Mouse (Mus musculus): ENCODE measurements around the gene Gm9821. TPM values are rescaled to one million over a fixed set of nuclear protein-coding genes. Genes with fewer than 3 reads are reported as not detected.

Gm9821 gene
- polyA plus RNA-seq, 1 experiment from 2014 or later, result 0.59 TPM

DNA sequence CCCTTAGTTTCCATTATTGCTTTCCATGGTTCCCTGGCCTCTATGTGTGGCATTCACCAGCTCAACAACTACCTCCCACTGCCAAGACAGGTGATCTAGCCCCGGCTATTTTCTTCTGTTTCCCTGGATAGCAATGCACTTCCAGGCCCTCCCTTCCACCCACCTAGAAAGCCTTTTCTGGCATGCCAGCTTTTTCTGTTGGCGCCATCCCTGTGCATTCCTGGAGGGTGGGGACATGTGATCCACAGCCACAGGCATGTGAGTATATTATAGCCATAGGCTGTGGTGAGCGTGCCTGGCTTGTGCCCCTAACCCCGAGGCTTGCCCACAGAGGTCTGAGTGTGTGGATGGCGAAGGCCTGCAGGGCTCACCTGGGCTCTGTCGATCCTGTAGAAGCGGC is 9.3 kb upstream of the Gm9821 start:
- no peak for ATAC-seq (ENCODE audit: insufficient number of reproducible peaks, insufficient read depth, low FRiP score, low TSS enrichment, low read depth)
- Histone ChIP-seq H3K27me3 (no peaks in the 10 kb centered on the region), H3K4me3 (replicated peaks) (no peak overlapping the region), H3K9me3 (no peaks in the 10 kb centered on the region), H3K9ac (replicated peaks) (no peak overlapping the region), H3K36me3 (peaks cover 69% of the 10 kb centered on the region), H3K27ac (no peak overlapping the region), H3K4me2 (no peak overlapping the region), H3K4me1 (replicated peaks) (peaks cover 25% of the 10 kb centered on the region)
- 90% methylated on average over 7 of the region's 7 CpGs for WGBS

DNA sequence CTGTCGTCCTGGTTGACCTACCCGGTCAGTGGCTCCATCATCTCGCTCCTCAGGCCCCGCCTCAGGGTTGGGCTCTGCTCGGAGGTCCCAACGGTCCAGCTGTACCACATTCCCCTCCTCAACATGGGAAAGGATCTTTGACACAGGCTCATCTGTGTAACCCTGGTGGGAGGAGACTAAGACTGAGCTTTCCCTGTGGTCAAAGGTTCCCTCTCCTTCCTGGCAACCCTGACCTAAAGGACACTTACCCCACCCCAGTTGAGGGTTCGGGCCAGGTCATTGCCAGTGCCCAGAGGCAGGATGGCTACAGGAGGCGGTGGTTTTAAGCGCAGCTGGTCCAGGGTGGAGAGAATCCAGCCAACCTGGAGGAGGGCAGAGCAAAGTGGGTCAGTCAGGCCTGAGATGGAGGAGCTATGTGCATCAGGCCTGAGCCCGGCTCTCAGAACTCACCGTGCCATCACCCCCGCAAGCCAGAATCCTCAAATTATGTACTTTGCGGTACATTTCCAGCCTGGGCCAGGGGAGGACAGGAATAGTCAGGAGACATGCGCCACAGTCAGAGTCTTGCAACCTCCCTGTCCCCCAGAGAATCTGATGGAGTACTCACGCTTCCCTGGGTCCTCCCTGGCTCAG is 6.1 kb upstream of the Gm9821 start:
- H3K9ac ChIP-seq (replicated peaks), result no peak overlapping the region
- H3K4me2 ChIP-seq, result no peak overlapping the region
- H3K4me3 ChIP-seq (replicated peaks), result no peak overlapping the region
- H3K27me3 ChIP-seq, result no peaks in the 10 kb centered on the region
- WGBS, result 81% methylated on average over 15 of the region's 15 CpGs
- peaks cover 5% of the 10 kb centered on the region for H3K4me1 ChIP-seq (replicated peaks)
- H3K9me3 ChIP-seq, result no peaks in the 10 kb centered on the region
- no peak overlapping the region for H3K27ac ChIP-seq
- no peak for ATAC-seq (ENCODE audit: insufficient number of reproducible peaks, insufficient read depth, low FRiP score, low TSS enrichment, low read depth)
- H3K36me3 ChIP-seq, result peaks cover 73% of the 10 kb centered on the region

DNA sequence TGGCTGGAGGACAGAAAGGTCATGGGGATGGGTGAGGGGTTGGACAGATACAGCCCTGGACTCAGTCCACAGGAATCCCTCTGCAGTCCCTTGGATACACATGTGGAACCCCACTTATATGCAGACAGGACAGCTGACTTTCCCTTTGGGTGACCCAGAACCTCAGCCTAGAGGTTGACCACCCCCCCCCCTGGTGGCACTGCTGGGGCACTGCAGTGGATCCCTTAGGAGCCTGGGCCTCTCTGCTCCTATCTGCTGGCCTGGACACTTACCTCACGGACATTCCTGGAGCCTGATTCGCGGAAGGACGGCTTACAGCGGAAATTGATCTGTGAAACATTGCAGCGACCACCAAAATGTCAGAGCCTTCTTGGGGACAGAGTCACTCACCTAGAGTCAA is 3.1 kb upstream of the Gm9821 start:
- Histone ChIP-seq H3K27ac (no peak overlapping the region), H3K9ac (replicated peaks) (no peak overlapping the region), H3K9me3 (no peaks in the 10 kb centered on the region), H3K4me1 (replicated peaks) (peaks cover 21% of the 10 kb centered on the region), H3K4me3 (replicated peaks) (no peak overlapping the region), H3K27me3 (no peaks in the 10 kb centered on the region), H3K4me2 (no peak overlapping the region), H3K36me3 (peaks cover 54% of the 10 kb centered on the region)
- WGBS, result 79% methylated on average over 6 of the region's 6 CpGs
- no peak for ATAC-seq (ENCODE audit: insufficient number of reproducible peaks, insufficient read depth, low FRiP score, low TSS enrichment, low read depth)

DNA sequence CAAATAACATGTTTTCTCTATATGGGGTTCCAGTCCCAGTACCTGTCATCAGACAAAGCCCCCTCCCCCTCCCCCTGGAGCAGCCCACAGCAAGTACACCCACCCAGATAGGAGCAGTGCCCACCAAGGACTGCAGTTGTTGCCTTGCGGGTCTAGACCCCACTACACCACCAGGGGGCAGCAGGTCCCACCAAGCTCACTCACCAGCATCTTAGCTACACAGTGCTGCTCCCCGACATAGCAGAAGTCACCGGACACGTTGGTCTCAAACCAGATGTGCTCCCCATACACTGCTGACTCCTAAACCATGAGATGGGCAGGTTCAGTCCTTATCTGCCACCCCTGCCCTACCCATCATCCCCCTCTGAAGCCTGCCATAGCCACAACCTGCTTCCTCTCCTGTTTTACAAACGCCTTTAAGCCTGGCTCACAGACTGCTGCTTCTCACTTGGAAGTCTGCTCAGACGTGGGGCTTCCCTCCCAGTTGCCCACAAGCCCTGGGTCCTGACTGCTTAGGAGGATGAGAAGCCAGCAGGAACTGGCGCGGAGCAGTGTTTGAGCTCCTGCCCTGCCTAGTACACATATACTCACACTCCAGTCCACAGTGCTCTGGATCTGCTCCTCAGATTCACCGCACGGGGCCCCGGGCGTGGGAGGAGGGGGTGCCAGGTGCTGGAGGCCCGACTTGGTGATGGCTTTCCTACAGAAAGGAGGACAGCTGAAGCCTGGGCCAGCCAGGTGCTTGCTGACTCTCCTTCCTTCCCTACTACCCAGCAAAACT is 1.1 kb upstream of the Gm9821 start:
- peak; percentile 71 for ATAC-seq (ENCODE audit: insufficient number of reproducible peaks, insufficient read depth, low FRiP score, low TSS enrichment, low read depth)
- H3K36me3 ChIP-seq, result peaks cover 34% of the 10 kb centered on the region
- H3K9ac ChIP-seq (replicated peaks), result peak overlapping the region; percentile 37; the same call in 1 of the 2 replicates
- no peaks in the 10 kb centered on the region for H3K9me3 ChIP-seq
- H3K4me3 ChIP-seq (replicated peaks), result no peak overlapping the region
- peaks cover 41% of the 10 kb centered on the region for H3K4me1 ChIP-seq (replicated peaks)
- H3K27ac ChIP-seq, result no peak overlapping the region; the same call in 1 of the 2 replicates
- H3K4me2 ChIP-seq, result no peak overlapping the region
- 44% methylated on average over 13 of the region's 13 CpGs for WGBS
- H3K27me3 ChIP-seq, result no peaks in the 10 kb centered on the region

DNA sequence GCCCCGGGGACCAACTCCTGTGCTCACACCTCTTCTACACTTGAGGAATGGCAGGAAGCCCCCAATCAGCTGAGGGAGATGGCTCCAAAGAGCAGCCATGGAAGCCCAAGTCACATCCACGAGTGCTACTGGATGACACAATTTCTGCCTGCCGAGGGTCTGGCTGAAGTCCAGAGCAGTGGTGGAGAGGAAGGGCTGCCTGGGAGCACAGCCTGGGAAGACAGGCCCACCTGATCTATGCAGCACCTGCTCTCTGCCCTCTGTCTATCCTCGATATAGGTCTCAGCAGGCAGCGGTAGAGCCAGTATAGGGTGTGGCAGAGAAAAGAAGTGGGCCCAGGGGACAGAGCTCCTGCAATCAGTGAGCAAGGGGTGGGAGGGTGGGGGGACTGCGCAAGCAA is 1.3 kb downstream of the Gm9821 start:
- no peak overlapping the region for H3K4me3 ChIP-seq (replicated peaks)

DNA sequence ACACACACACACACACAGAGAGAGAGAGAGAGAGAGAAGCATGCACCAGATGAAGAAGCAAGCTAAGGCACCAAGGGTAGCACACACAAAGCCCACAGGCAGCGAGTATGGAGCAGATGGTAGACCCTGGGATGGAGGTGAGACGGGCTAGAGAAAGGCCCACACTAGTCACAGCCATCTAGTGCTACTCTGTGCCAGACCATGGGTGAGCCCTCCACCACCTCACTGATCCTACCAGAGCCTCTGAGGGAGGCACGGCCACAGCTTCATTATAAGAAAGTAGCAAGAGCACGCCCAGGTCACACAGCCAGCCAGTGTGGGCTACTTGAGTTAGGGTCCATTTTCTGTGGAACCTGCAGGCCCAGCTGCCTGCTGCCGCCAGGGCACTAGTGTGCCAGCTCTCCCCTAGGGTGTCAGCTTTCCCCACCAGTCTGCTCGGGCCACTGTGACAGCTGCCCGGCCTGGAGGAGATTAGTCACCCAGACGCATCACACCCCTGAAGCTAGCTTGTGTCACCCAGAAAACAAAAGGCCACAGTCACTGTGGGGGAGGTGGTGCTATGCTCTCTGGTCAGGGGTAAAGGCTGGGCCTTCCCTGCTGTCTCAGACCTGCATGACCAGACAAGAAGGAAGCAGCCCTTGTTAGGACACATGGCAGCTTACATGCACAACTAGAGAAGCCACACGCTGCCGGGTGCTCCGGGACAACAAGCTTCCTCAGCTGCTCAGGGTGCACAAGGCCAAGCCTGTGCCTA is 2.1 kb downstream of the Gm9821 start:
- Histone ChIP-seq H3K27me3 (no peaks in the 10 kb centered on the region), H3K4me3 (replicated peaks) (no peak overlapping the region), H3K36me3 (peaks cover 11% of the 10 kb centered on the region; the same call in 1 of the 2 replicates), H3K9ac (replicated peaks) (0 out of 2 replicates have a peak overlapping the region, but pooled peaks have one; percentile 23), H3K4me2 (no peak overlapping the region), H3K27ac (peak overlapping the region; percentile 41; the same call in 1 of the 2 replicates), H3K4me1 (replicated peaks) (peaks cover 56% of the 10 kb centered on the region), H3K9me3 (no peaks in the 10 kb centered on the region)
- 59% methylated on average over 11 of the region's 11 CpGs for WGBS
- ATAC-seq (ENCODE audit: insufficient number of reproducible peaks, insufficient read depth, low FRiP score, low TSS enrichment, low read depth), result no peak

More for the DNA sequence above, 1.3 kb downstream of the Gm9821 start:
- Histone ChIP-seq H3K4me2 (no peak overlapping the region), H3K27me3 (no peaks in the 10 kb centered on the region), H3K9ac (replicated peaks) (0 out of 2 replicates have a peak overlapping the region, but pooled peaks have one; percentile 27), H3K27ac (0 out of 2 replicates have a peak overlapping the region, but pooled peaks have one; percentile 23), H3K4me1 (replicated peaks) (peaks cover 56% of the 10 kb centered on the region), H3K9me3 (no peaks in the 10 kb centered on the region), H3K36me3 (peaks cover 19% of the 10 kb centered on the region; the same call in 1 of the 2 replicates)
- ATAC-seq (ENCODE audit: insufficient number of reproducible peaks, insufficient read depth, low FRiP score, low TSS enrichment, low read depth), result no peak
- 73% methylated on average over 6 of the region's 6 CpGs for WGBS

DNA sequence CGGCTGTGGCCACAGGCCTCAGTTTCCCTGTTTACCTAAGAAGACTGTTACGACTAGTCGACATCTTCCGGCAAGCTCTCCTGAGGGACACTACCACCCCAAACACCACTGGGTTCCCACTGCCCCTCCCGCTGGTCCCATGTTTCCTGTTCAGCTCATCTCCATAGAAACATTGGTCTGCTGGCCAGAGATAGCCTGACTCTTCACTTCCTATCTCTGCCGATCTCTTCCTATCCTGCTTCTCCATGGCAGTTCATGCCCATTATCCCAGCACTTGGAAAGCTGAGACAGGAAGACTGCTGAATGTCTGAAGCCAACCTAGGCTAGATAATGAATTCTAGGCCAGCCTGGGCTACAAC is 2.6 kb downstream of the Gm9821 start:
- no peaks in the 10 kb centered on the region for H3K27me3 ChIP-seq
- H3K27ac ChIP-seq, result peak overlapping the region; percentile 41; the same call in 1 of the 2 replicates
- 0 out of 2 replicates have a peak overlapping the region, but pooled peaks have one; percentile 23 for H3K9ac ChIP-seq (replicated peaks)
- no peak overlapping the region for H3K4me2 ChIP-seq
- peaks cover 56% of the 10 kb centered on the region for H3K4me1 ChIP-seq (replicated peaks)
- H3K4me3 ChIP-seq (replicated peaks), result no peak overlapping the region
- WGBS, result 75% methylated on average over 6 of the region's 6 CpGs
- peaks cover 11% of the 10 kb centered on the region; the same call in 1 of the 2 replicates for H3K36me3 ChIP-seq
- ATAC-seq (ENCODE audit: insufficient number of reproducible peaks, insufficient read depth, low FRiP score, low TSS enrichment, low read depth), result no peak
- H3K9me3 ChIP-seq, result no peaks in the 10 kb centered on the region

DNA sequence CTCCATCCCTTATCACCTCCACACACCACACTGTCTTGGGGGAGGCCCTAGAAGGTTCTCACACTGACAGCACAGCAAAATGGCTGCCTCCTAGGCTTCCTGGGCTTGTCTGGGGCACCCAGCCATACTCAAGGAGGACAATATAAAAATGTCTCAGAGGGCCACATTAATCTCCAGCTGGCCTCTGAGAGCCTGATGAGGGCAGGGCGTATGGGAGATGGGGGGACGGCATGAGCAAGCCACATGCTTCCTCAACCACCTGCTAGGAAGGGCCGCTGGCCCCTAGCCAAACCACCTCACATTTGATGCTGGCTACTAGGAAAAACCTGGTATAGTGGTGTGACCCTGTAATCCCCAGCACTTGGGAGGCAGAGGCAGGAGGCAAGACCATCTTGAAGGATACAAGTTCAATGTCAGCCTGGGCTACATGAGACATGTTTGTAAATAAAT is 3.3 kb downstream of the Gm9821 start:
- Histone ChIP-seq H3K4me3 (replicated peaks) (no peak overlapping the region), H3K9ac (replicated peaks) (no peak overlapping the region)

DNA sequence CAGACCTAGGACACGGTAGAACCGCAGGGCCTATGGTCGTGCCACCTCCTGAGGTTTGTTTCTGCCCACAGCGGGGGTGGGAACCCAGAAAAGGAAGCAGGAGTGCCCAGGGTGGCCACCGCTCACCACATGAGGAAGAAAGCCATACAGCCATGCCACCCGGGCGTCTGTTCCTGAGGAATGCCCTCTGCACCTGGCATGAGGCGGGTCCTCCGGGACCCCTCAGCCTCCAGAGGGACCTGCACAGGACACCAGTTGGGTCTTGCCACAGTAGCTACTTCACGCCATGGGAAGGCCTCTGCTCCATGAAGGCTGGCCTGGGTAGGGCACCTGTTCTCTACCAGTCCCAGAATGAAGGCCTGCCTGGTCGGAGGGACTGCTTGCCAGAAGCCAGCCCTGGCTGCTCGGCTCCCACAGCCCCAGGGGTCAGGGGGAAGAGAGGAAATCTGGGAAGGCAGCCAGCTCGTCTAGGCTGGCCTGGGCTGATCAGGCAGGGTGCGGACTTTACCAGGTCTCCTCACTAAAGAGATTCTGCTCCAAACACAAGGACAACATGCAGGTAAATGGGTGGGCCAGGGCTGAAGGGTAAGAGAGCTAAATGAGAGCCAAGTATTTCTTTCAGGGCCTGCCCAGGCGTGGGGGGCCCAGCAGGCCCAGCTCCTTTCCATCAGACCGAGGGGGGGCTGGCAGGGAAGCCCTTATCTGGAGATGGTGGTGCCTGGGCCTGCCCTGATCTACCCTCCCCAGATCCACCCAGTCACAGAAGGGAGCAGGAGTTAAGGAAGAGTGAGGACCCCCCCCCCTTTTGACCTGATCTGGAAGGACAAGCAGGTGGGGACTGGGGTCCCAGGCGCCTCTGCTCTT is 4.1 kb downstream of the Gm9821 start:
- peak; percentile 28; the same call in 1 of the 2 replicates for ATAC-seq (ENCODE audit: insufficient number of reproducible peaks, insufficient read depth, low FRiP score, low TSS enrichment, low read depth)
- Histone ChIP-seq H3K36me3 (peaks cover 16% of the 10 kb centered on the region; the same call in 1 of the 2 replicates), H3K9ac (replicated peaks) (peak overlapping the region; percentile 52; the same call in 1 of the 2 replicates), H3K4me1 (replicated peaks) (peaks cover 60% of the 10 kb centered on the region), H3K4me3 (replicated peaks) (peak overlapping the region; percentile 22), H3K27ac (peak overlapping the region; percentile 80), H3K27me3 (no peaks in the 10 kb centered on the region), H3K4me2 (peak overlapping the region; percentile 50), H3K9me3 (no peaks in the 10 kb centered on the region)
- 68% methylated on average over 17 of the region's 17 CpGs for WGBS

More for the DNA sequence above, 3.3 kb downstream of the Gm9821 start:
- H3K36me3 ChIP-seq, result peaks cover 14% of the 10 kb centered on the region; the same call in 1 of the 2 replicates
- H3K9me3 ChIP-seq, result no peaks in the 10 kb centered on the region
- peaks cover 61% of the 10 kb centered on the region for H3K4me1 ChIP-seq (replicated peaks)
- H3K27ac ChIP-seq, result no peak overlapping the region
- 75% methylated on average over 3 of the region's 3 CpGs for WGBS
- H3K27me3 ChIP-seq, result no peaks in the 10 kb centered on the region
- no peak for ATAC-seq (ENCODE audit: insufficient number of reproducible peaks, insufficient read depth, low FRiP score, low TSS enrichment, low read depth)
- no peak overlapping the region for H3K4me2 ChIP-seq

Measured in limb, embryonic 12.5 days (tissue).